Mouse (Mus musculus) forebrain, embryonic 16.5 days (tissue): ENCODE measurements around the gene Msi2. TPM values are rescaled to one million over a fixed set of nuclear protein-coding genes. Genes with fewer than 3 reads are reported as not detected.
A peak's percentile ranks its signal among the peaks of the same experiment; 100 is the strongest.

ENCODE experiments used
- ATAC-seq: fragments of 200-750 bp; cut with Nextera tagmentation; 2 replicates; pipeline ENCODE4 v1.8.0; 2017; ENCODE audit warnings: mild to moderate bottlenecking, moderate library complexity
- H3K27ac ChIP-seq: fragments of 300-500 bp; sonication (generic); 2 replicates; pipeline ENCODE4 v1.5.1; 2014; ENCODE audit warnings: low read length, control low read depth
- H3K27me3 ChIP-seq: fragments of 300-500 bp; sonication (generic); replicated peaks from 2 replicates; pipeline ENCODE4 v1.6.1; 2014; ENCODE audit warnings: low read length; ENCODE audit not compliant: control insufficient read depth, insufficient read depth
- H3K36me3 ChIP-seq: fragments of 300-500 bp; sonication (generic); 2 replicates; pipeline ENCODE4 v1.6.1; 2014; ENCODE audit not compliant: control insufficient read depth, insufficient read depth
- H3K4me1 ChIP-seq: fragments of 300-500 bp; sonication (generic); replicated peaks from 2 replicates; pipeline ENCODE4 v1.6.1; 2014; ENCODE audit warnings: low read length; ENCODE audit not compliant: control insufficient read depth, insufficient read depth
- H3K4me2 ChIP-seq: fragments of 300-500 bp; sonication (generic); 2 replicates; pipeline ENCODE4 v1.6.1; 2014; ENCODE audit warnings: mild to moderate bottlenecking, low read length, control low read depth
- H3K4me3 ChIP-seq: fragments of 300-500 bp; sonication (generic); replicated peaks from 2 replicates; pipeline ENCODE4 v1.5.1; 2014; ENCODE audit warnings: mild to moderate bottlenecking, low read length, control low read depth
- H3K9ac ChIP-seq: fragments of 300-500 bp; sonication (generic); replicated peaks from 2 replicates; pipeline ENCODE4 v1.6.1; 2014; ENCODE audit warnings: low read depth, low read length, control low read depth
- H3K9me3 ChIP-seq: fragments of 300-500 bp; sonication (generic); 2 replicates; pipeline ENCODE4 v1.6.1; 2016; ENCODE audit warnings: low read length; ENCODE audit not compliant: control insufficient read depth
- WGBS: fragments of 180-500 bp; shearing (Covaris S2); extraction: QIAGEN DNeasy Blood & Tissue Kit; methylation state at CpG from one replicate; pipeline ENCODE4 v1.1.7; 2014; 5-methylcytosine and 5-hydroxymethylcytosine counted together
- polyA plus RNA-seq: library from polyadenylated mRNA; unstranded; fragments of >200 nt; fragmentation: Nextera tagmentation; extraction: Ambion mirVana; gene quantifications from 2 replicates; pipeline ENCODE4 v1.2.1, GENCODE M21; 2015

Msi2 gene
- polyA plus RNA-seq, 1 experiment from 2014 or later: 23.4 TPM

GRCm38 (mm10) chr11:88524790-88525575, 193.3 kb downstream of the Msi2 start:
- Histone ChIP-seq H3K4me2 (no peak overlapping the region), H3K36me3 (no peaks in the 10 kb centered on the region), H3K4me1 (peaks cover 79% of the 10 kb centered on the region), H3K27me3 (no peaks in the 10 kb centered on the region), H3K27ac (peak overlapping the region; percentile 83), H3K9ac (peak overlapping the region; percentile 11; the same call in 1 of the 2 replicates), H3K9me3 (no peaks in the 10 kb centered on the region), H3K4me3 (no peak overlapping the region)
- 17% methylated on average over 10 of the region's 10 CpGs for WGBS
- peak; percentile 60 for ATAC-seq

- Histone ChIP-seq H3K4me2 (no peak overlapping the region), H3K27me3 (no peaks in the 10 kb centered on the region), H3K36me3 (no peaks in the 10 kb centered on the region), H3K4me1 (peaks cover 79% of the 10 kb centered on the region), H3K4me3 (no peak overlapping the region), H3K9ac (peak overlapping the region; percentile 11; the same call in 1 of the 2 replicates), H3K27ac (peak overlapping the region; percentile 83), H3K9me3 (no peaks in the 10 kb centered on the region)
- ATAC-seq: peak; percentile 1; the same call in 1 of the 2 replicates
These were observed 193.9 kb downstream of the Msi2 start for GRCm38 (mm10) chr11:88524437-88524789.

GRCm38 (mm10) chr11:88523921-88524320, 194.4 kb downstream of the Msi2 start:
- WGBS: 50% methylated on average over 4 of the region's 4 CpGs
- no peak overlapping the region for H3K9ac ChIP-seq
- H3K27ac ChIP-seq: no peak overlapping the region
- no peak overlapping the region for H3K4me3 ChIP-seq
- no peak for ATAC-seq
- no peaks in the 10 kb centered on the region for H3K9me3 ChIP-seq
- H3K4me2 ChIP-seq: no peak overlapping the region
- H3K27me3 ChIP-seq: no peaks in the 10 kb centered on the region
- H3K4me1 ChIP-seq: peaks cover 75% of the 10 kb centered on the region
- H3K36me3 ChIP-seq: no peaks in the 10 kb centered on the region

GRCm38 (mm10) chr11:88523511-88523910, 194.8 kb downstream of the Msi2 start:
- no peak for ATAC-seq
- Histone ChIP-seq H3K4me1 (peaks cover 71% of the 10 kb centered on the region), H3K36me3 (no peaks in the 10 kb centered on the region), H3K27me3 (no peaks in the 10 kb centered on the region), H3K4me2 (no peak overlapping the region), H3K9me3 (no peaks in the 10 kb centered on the region), H3K27ac (no peak overlapping the region), H3K9ac (no peak overlapping the region), H3K4me3 (no peak overlapping the region)
- WGBS: 54% methylated on average over 6 of the region's 6 CpGs

GRCm38 (mm10) chr11:88522114-88522513, 196.2 kb downstream of the Msi2 start:
- Histone ChIP-seq H3K9ac (no peak overlapping the region), H3K4me2 (no peak overlapping the region), H3K27me3 (no peaks in the 10 kb centered on the region), H3K27ac (no peak overlapping the region), H3K4me1 (peaks cover 63% of the 10 kb centered on the region), H3K9me3 (no peaks in the 10 kb centered on the region), H3K36me3 (no peaks in the 10 kb centered on the region), H3K4me3 (no peak overlapping the region)
- WGBS: 91% methylated on average over 5 of the region's 5 CpGs
- ATAC-seq: no peak

- no peak overlapping the region for H3K4me3 ChIP-seq
These were observed 197.2 kb downstream of the Msi2 start for GRCm38 (mm10) chr11:88520951-88521730.

GRCm38 (mm10) chr11:88518361-88518760, 200.0 kb downstream of the Msi2 start:
- WGBS: 97% methylated on average over 3 of the region's 3 CpGs
- no peak for ATAC-seq
- Histone ChIP-seq H3K36me3 (no peaks in the 10 kb centered on the region), H3K27me3 (no peaks in the 10 kb centered on the region), H3K9me3 (no peaks in the 10 kb centered on the region), H3K4me2 (no peak overlapping the region), H3K4me1 (peaks cover 49% of the 10 kb centered on the region), H3K4me3 (no peak overlapping the region), H3K27ac (no peak overlapping the region), H3K9ac (no peak overlapping the region)

More at GRCm38 (mm10) chr11:88520951-88521730, 197.2 kb downstream of the Msi2 start:
- Histone ChIP-seq H3K4me2 (no peak overlapping the region), H3K36me3 (no peaks in the 10 kb centered on the region), H3K4me1 (peaks cover 63% of the 10 kb centered on the region), H3K9ac (no peak overlapping the region), H3K27me3 (no peaks in the 10 kb centered on the region), H3K27ac (peak overlapping the region; percentile 21; the same call in 1 of the 2 replicates), H3K9me3 (no peaks in the 10 kb centered on the region)
- WGBS: 41% methylated on average over 19 of the region's 19 CpGs
- ATAC-seq: peak; percentile 47; the same call in 1 of the 2 replicates

GRCm38 (mm10) chr11:88516596-88517485, 201.5 kb downstream of the Msi2 start:
- ATAC-seq: no peak
- no peaks in the 10 kb centered on the region for H3K9me3 ChIP-seq
- no peak overlapping the region for H3K4me2 ChIP-seq
- no peaks in the 10 kb centered on the region for H3K27me3 ChIP-seq
- 20% methylated on average over 12 of the region's 12 CpGs for WGBS
- H3K27ac ChIP-seq: no peak overlapping the region
- H3K36me3 ChIP-seq: no peaks in the 10 kb centered on the region
- H3K4me3 ChIP-seq: no peak overlapping the region
- no peak overlapping the region for H3K9ac ChIP-seq
- peaks cover 46% of the 10 kb centered on the region for H3K4me1 ChIP-seq
